Mouse (Mus musculus) erythroblast, embryonic 14.5 days (primary cell): ENCODE results near the gene Tulp4.

Experiments used
- GATA1 ChIP-seq: IDR thresholded peaks from 2 replicates; pipeline ENCODE4 v1.6.1; 2012; ENCODE audit warnings: low read length, inconsistent platforms, mixed read lengths
- TAL1 ChIP-seq: IDR thresholded peaks from 3 replicates; pipeline ENCODE4 v1.6.1; 2012; ENCODE audit warnings: low read length, inconsistent platforms, mixed read lengths

- TF ChIP-seq GATA1, result no peak
- TF ChIP-seq TAL1, result no peak
Measured at GRCm38 (mm10) chr17:6141344-6141743, 35.1 kb downstream of the Tulp4 start.
